Mouse (Mus musculus): ENCODE results near the gene Unc93a. TPM values are rescaled to one million over a fixed set of nuclear protein-coding genes. Genes with fewer than 3 reads are reported as not detected.
"Not testable (repeated sequence)": the region's sequence is repeated elsewhere in the genome, so short reads cannot be mapped to it uniquely, and the experiment has no call there.

Gene Unc93a
- polyA plus RNA-seq, 1 experiment from 2014 or later: not detected

GRCm38 (mm10) chr17:13092100-13092764, 39.4 kb downstream of the Unc93a start:
- H3K36me3 ChIP-seq (ENCODE audit: control insufficient read depth, insufficient read depth, low read length); H3K4me3 ChIP-seq (ENCODE audit: low read length); H3K9ac ChIP-seq (ENCODE audit: low read depth, low read length); H3K9me3 ChIP-seq (ENCODE audit: control insufficient read depth, low read length); ATAC-seq; H3K27ac ChIP-seq (ENCODE audit: low read length); H3K4me1 ChIP-seq (ENCODE audit: control insufficient read depth, insufficient read depth, low read length); H3K27me3 ChIP-seq (replicated peaks; ENCODE audit: control insufficient read depth, insufficient read depth, low read length); H3K4me2 ChIP-seq (ENCODE audit: low read depth, low read length): not testable (repeated sequence)
- 75% methylated on average over 5 of the region's 8 CpGs for WGBS

GRCm38 (mm10) chr17:13091510-13091909, 40.1 kb downstream of the Unc93a start:
- not testable (repeated sequence) for H3K36me3 ChIP-seq (ENCODE audit: control insufficient read depth, insufficient read depth, low read length); H3K4me2 ChIP-seq (ENCODE audit: low read depth, low read length); H3K9ac ChIP-seq (ENCODE audit: low read depth, low read length); H3K27ac ChIP-seq (ENCODE audit: low read length); H3K4me1 ChIP-seq (ENCODE audit: control insufficient read depth, insufficient read depth, low read length); H3K27me3 ChIP-seq (replicated peaks; ENCODE audit: control insufficient read depth, insufficient read depth, low read length); H3K4me3 ChIP-seq (ENCODE audit: low read length); H3K9me3 ChIP-seq (ENCODE audit: control insufficient read depth, low read length); ATAC-seq
- no CpG with 5 or more reads among the region's 1 CpGs for WGBS

- not testable (repeated sequence) for H3K9me3 ChIP-seq (ENCODE audit: control insufficient read depth, low read length); H3K9ac ChIP-seq (ENCODE audit: low read depth, low read length); H3K27ac ChIP-seq (ENCODE audit: low read length); ATAC-seq; H3K4me1 ChIP-seq (ENCODE audit: control insufficient read depth, insufficient read depth, low read length); H3K4me2 ChIP-seq (ENCODE audit: low read depth, low read length); H3K4me3 ChIP-seq (ENCODE audit: low read length); H3K36me3 ChIP-seq (ENCODE audit: control insufficient read depth, insufficient read depth, low read length); H3K27me3 ChIP-seq (replicated peaks; ENCODE audit: control insufficient read depth, insufficient read depth, low read length)
- WGBS: 62% methylated on average over 3 of the region's 5 CpGs
These were observed 62.4 kb downstream of the Unc93a start for GRCm38 (mm10) chr17:13069227-13069626.

- WGBS: 67% methylated on average over 1 of the region's 4 CpGs
- H3K4me3 ChIP-seq (ENCODE audit: low read length); ATAC-seq; H3K4me2 ChIP-seq (ENCODE audit: low read depth, low read length); H3K4me1 ChIP-seq (ENCODE audit: control insufficient read depth, insufficient read depth, low read length); H3K9ac ChIP-seq (ENCODE audit: low read depth, low read length); H3K27ac ChIP-seq (ENCODE audit: low read length); H3K27me3 ChIP-seq (replicated peaks; ENCODE audit: control insufficient read depth, insufficient read depth, low read length); H3K36me3 ChIP-seq (ENCODE audit: control insufficient read depth, insufficient read depth, low read length); H3K9me3 ChIP-seq (ENCODE audit: control insufficient read depth, low read length): not testable (repeated sequence)
These were observed 63.7 kb downstream of the Unc93a start for GRCm38 (mm10) chr17:13067864-13068385.

- H3K27me3 ChIP-seq (replicated peaks; ENCODE audit: control insufficient read depth, insufficient read depth, low read length); H3K4me2 ChIP-seq (ENCODE audit: low read depth, low read length); ATAC-seq; H3K9me3 ChIP-seq (ENCODE audit: control insufficient read depth, low read length); H3K4me3 ChIP-seq (ENCODE audit: low read length); H3K36me3 ChIP-seq (ENCODE audit: control insufficient read depth, insufficient read depth, low read length); H3K4me1 ChIP-seq (ENCODE audit: control insufficient read depth, insufficient read depth, low read length); H3K27ac ChIP-seq (ENCODE audit: low read length); H3K9ac ChIP-seq (ENCODE audit: low read depth, low read length): not testable (repeated sequence)
- 76% methylated on average over 4 of the region's 7 CpGs for WGBS
These were observed 68.7 kb downstream of the Unc93a start for GRCm38 (mm10) chr17:13062882-13063281.

- ATAC-seq: not testable (repeated sequence)
These were observed 70.8 kb downstream of the Unc93a start, which contains the start of gene Tcp10b for GRCm38 (mm10) chr17:13060804-13061203. Gene Tcp10b (plus strand): TSS chr17:13061104.

More at GRCm38 (mm10) chr17:13060804-13061203, 70.8 kb downstream of the Unc93a start, which contains the start of gene Tcp10b:
- H3K9me3 ChIP-seq (ENCODE audit: control insufficient read depth, low read length); H3K27ac ChIP-seq (ENCODE audit: low read length); H3K27me3 ChIP-seq (replicated peaks; ENCODE audit: control insufficient read depth, insufficient read depth, low read length); H3K9ac ChIP-seq (ENCODE audit: low read depth, low read length); H3K36me3 ChIP-seq (ENCODE audit: control insufficient read depth, insufficient read depth, low read length); H3K4me1 ChIP-seq (ENCODE audit: control insufficient read depth, insufficient read depth, low read length); H3K4me3 ChIP-seq (ENCODE audit: low read length); H3K4me2 ChIP-seq (ENCODE audit: low read depth, low read length): not testable (repeated sequence)
- 96% methylated on average over 4 of the region's 4 CpGs for WGBS

Other genes starting within 250 kb of the Unc93a start
- gene Pnldc1, start 221.6 kb downstream of the Unc93a start, polyA plus RNA-seq (2015; fragmentation: Nextera tagmentation; extraction: Ambion mirVana): 0.53 and 1.1 TPM in 2 replicates
- gene Tcp1, start 216.1 kb downstream of the Unc93a start, polyA plus RNA-seq (2015; fragmentation: Nextera tagmentation; extraction: Ambion mirVana): 307 and 348 TPM in 2 replicates
- 159 and 183 TPM in 2 replicates for gene Mrpl18, start 215.5 kb downstream of the Unc93a start, polyA plus RNA-seq (2015; fragmentation: Nextera tagmentation; extraction: Ambion mirVana)
- 0.91 and 0.99 TPM in 2 replicates for gene Acat3, start 191.2 kb downstream of the Unc93a start, polyA plus RNA-seq (2015; fragmentation: Nextera tagmentation; extraction: Ambion mirVana)
- gene Acat2, start 171.1 kb downstream of the Unc93a start, polyA plus RNA-seq (2015; fragmentation: Nextera tagmentation; extraction: Ambion mirVana): 253 and 259 TPM in 2 replicates
- gene Wtap, start 137.6 kb downstream of the Unc93a start, polyA plus RNA-seq (2015; fragmentation: Nextera tagmentation; extraction: Ambion mirVana): 86.6 and 96.8 TPM in 2 replicates
- gene Sod2, start 125.0 kb downstream of the Unc93a start, polyA plus RNA-seq (2015; fragmentation: Nextera tagmentation; extraction: Ambion mirVana): 191 and 196 TPM in 2 replicates
- not detected in 2 replicates for gene Gpr31b, start 79.5 kb downstream of the Unc93a start, polyA plus RNA-seq (2015; fragmentation: Nextera tagmentation; extraction: Ambion mirVana)
- 0.16 and 0.21 TPM in 2 replicates for gene Tcp10b, start 70.7 kb downstream of the Unc93a start, polyA plus RNA-seq (2015; fragmentation: Nextera tagmentation; extraction: Ambion mirVana)
- not detected in 2 replicates for gene Smok2a, start 89.4 kb upstream of the Unc93a start, polyA plus RNA-seq (2015; fragmentation: Nextera tagmentation; extraction: Ambion mirVana)
- not detected in 2 replicates for gene Smok2b, start 98.4 kb upstream of the Unc93a start, polyA plus RNA-seq (2015; fragmentation: Nextera tagmentation; extraction: Ambion mirVana)
- gene Tcp10c, start 222.8 kb upstream of the Unc93a start, polyA plus RNA-seq (2015; fragmentation: Nextera tagmentation; extraction: Ambion mirVana): not detected in 2 replicates